Mouse (Mus musculus) embryo, embryonic 11.5 days (tissue): Measurements from ENCODE around the gene Abcb1b.
"Not testable (repeated sequence)": the region's sequence is repeated elsewhere in the genome, so short reads cannot be mapped to it uniquely, and the experiment has no call there.

Experiments
- DNase-seq: peaks from one replicate; pipeline ENCODE4 v3.0.0-alpha.2; 2012; ENCODE audit warnings: low read depth, low spot score

Gene Abcb1b

GRCm38 (mm10) chr5:8797987-8798751, at the start of gene Abcb1b:
Gene Abcb1b, plus strand, starts transcription at chr5:8798147.
- DNase-seq, result peak; percentile 13

GRCm38 (mm10) chr5:8772866-8773265, 25.1 kb upstream of the Abcb1b start:
- DNase-seq, result no peak

- DNase-seq, result no peak
Measured at GRCm38 (mm10) chr5:8778311-8778710, 19.6 kb upstream of the Abcb1b start.

GRCm38 (mm10) chr5:8778751-8779150, 19.2 kb upstream of the Abcb1b start:
- DNase-seq, result no peak

GRCm38 (mm10) chr5:8792281-8792680, 5.7 kb upstream of the Abcb1b start:
- no peak for DNase-seq

GRCm38 (mm10) chr5:8798752-8799115, 787 bp downstream of the Abcb1b start:
- peak; percentile 0 for DNase-seq

- DNase-seq, result no peak
Measured at GRCm38 (mm10) chr5:8805742-8806141, 7.8 kb downstream of the Abcb1b start.

GRCm38 (mm10) chr5:8807137-8808004, 9.4 kb downstream of the Abcb1b start:
- no peak for DNase-seq

- DNase-seq, result no peak
Measured at GRCm38 (mm10) chr5:8813872-8814271, 15.9 kb downstream of the Abcb1b start.

GRCm38 (mm10) chr5:8819635-8820591, 22.0 kb downstream of the Abcb1b start:
- DNase-seq, result no peak

- DNase-seq, result not testable (repeated sequence)
Measured at GRCm38 (mm10) chr5:8820592-8821104, 22.7 kb downstream of the Abcb1b start.

- no peak for DNase-seq
Measured at GRCm38 (mm10) chr5:8838661-8839438, 40.9 kb downstream of the Abcb1b start.

GRCm38 (mm10) chr5:8839651-8840050, 41.7 kb downstream of the Abcb1b start:
- DNase-seq, result no peak

- DNase-seq, result peak; percentile 40
Measured at GRCm38 (mm10) chr5:8840887-8841286, 42.9 kb downstream of the Abcb1b start.

GRCm38 (mm10) chr5:8842815-8843214, 44.9 kb downstream of the Abcb1b start:
- no peak for DNase-seq

- not testable (repeated sequence) for DNase-seq
Measured at GRCm38 (mm10) chr5:8848607-8849575, 50.9 kb downstream of the Abcb1b start.

GRCm38 (mm10) chr5:8850851-8851250, 52.9 kb downstream of the Abcb1b start:
- no peak for DNase-seq

GRCm38 (mm10) chr5:8857201-8857600, 59.3 kb downstream of the Abcb1b start:
- DNase-seq, result no peak

GRCm38 (mm10) chr5:8861811-8862210, 63.9 kb downstream of the Abcb1b start:
- no peak for DNase-seq
